Mouse (Mus musculus) limb, embryonic 15.5 days (tissue): Measurements from ENCODE around the gene Trim46. TPM values are rescaled to one million over a fixed set of nuclear protein-coding genes. Genes with fewer than 3 reads are reported as not detected.

Source experiments
- ATAC-seq: fragments of 200-750 bp; cut with Nextera tagmentation; 2 replicates; pipeline ENCODE4 v1.8.0; 2017; ENCODE audit warnings: low read depth, moderate TSS enrichment; ENCODE audit not compliant: insufficient number of reproducible peaks, low FRiP score, low TSS enrichment
- H3K27ac ChIP-seq: fragments of 300-500 bp; sonication (generic); 2 replicates; pipeline ENCODE4 v1.5.1; 2015; ENCODE audit warnings: moderate library complexity, mild to moderate bottlenecking, inconsistent platforms
- H3K27me3 ChIP-seq: fragments of 300-500 bp; sonication (generic); 2 replicates; pipeline ENCODE4 v1.6.1; 2015; ENCODE audit warnings: inconsistent platforms
- H3K36me3 ChIP-seq: fragments of 300-500 bp; sonication (generic); 2 replicates; pipeline ENCODE4 v1.6.1; 2015; ENCODE audit warnings: inconsistent platforms
- H3K4me1 ChIP-seq: fragments of 300-500 bp; sonication (generic); 2 replicates; pipeline ENCODE4 v1.6.1; 2015; ENCODE audit warnings: inconsistent platforms
- H3K4me2 ChIP-seq: fragments of 300-500 bp; sonication (generic); 2 replicates; pipeline ENCODE4 v1.6.1; 2015; ENCODE audit warnings: mild to moderate bottlenecking, inconsistent platforms
- H3K4me3 ChIP-seq: fragments of 300-500 bp; sonication (generic); 2 replicates; pipeline ENCODE4 v1.5.1; 2015; ENCODE audit warnings: mild to moderate bottlenecking, inconsistent platforms
- H3K9ac ChIP-seq: fragments of 300-500 bp; sonication (generic); 2 replicates; pipeline ENCODE4 v1.6.1; 2015; ENCODE audit warnings: inconsistent platforms
- H3K9me3 ChIP-seq: fragments of 300-500 bp; sonication (generic); 2 replicates; pipeline ENCODE4 v1.6.1; 2016; ENCODE audit warnings: inconsistent platforms
- WGBS: fragments of 180-500 bp; shearing (Covaris S2); methylation state at CpG from one replicate; pipeline ENCODE4 v1.1.7; 2015; 5-methylcytosine and 5-hydroxymethylcytosine counted together
- microRNA counts: library from miRNA; unstranded; fragments of <30 nt; microRNA quantifications from one replicate; lab custom pipeline; 2016
- microRNA-seq: library from miRNA; unstranded; fragments of <30 nt; microRNA quantifications from one replicate; pipeline ENCODE4, GENCODE M21; 2016
- polyA plus RNA-seq: library from polyadenylated mRNA; unstranded; fragments of >200 nt; fragmentation: Nextera tagmentation; extraction: Ambion mirVana; gene quantifications from 2 replicates; pipeline ENCODE4 v1.2.1, GENCODE M21; 2015

Gene Trim46
- polyA plus RNA-seq, 1 experiment from 2014 or later = 4.7 TPM

DNA sequence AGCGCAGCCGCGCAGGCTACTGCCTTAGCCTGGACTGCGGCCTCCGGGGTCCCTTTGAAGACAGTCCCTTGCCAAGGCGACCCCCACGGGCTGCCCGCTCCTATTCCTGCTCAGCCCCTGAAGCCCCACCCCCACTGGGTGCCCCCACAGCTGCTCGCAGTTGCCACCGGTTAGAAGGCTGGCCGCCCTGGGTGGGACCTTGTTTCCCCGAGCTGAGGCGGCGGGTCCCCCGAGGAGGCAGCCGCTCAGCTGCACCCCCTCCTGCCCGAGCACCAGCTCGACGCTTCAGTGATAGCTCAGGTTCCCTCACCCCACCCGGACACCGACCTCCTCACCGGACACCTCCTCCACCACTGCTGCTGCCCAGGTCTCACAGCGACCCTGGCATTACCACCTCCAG is 58.9 kb downstream of the Trim46 start:
- peaks cover 30% of the 10 kb centered on the region for H3K4me1 ChIP-seq
- no peaks in the 10 kb centered on the region for H3K27me3 ChIP-seq
- peaks cover 29% of the 10 kb centered on the region for H3K36me3 ChIP-seq
- no peak overlapping the region for H3K9ac ChIP-seq
- H3K27ac ChIP-seq = no peak overlapping the region
- no peaks in the 10 kb centered on the region for H3K9me3 ChIP-seq
- WGBS = 50% methylated on average over 23 of the region's 23 CpGs
- no peak overlapping the region for H3K4me3 ChIP-seq
- no peak overlapping the region for H3K4me2 ChIP-seq
- ATAC-seq = no peak

MicroRNAs within 50 kb of the gene (microRNA counts, 519-probe panel; counts per million panel counts)
- microRNA mmu-miR-92b (lab: Ali Mortazavi, UCI) = not detected

Small RNAs within 50 kb of the gene (microRNA-seq; reads per million reads assigned to microRNA genes)
- 94.5 reads per million, percentile 50 among the genes with 10 or more reads in this experiment for gene Mir92b

Other genes starting within 250 kb of the Trim46 start
- gene Rusc1, start 153.0 kb downstream of the Trim46 start, polyA plus RNA-seq = 29.2 and 31.1 TPM in 2 replicates
- not detected in 2 replicates for gene Gm43738, start 145.2 kb downstream of the Trim46 start, polyA plus RNA-seq
- gene Fdps, start 144.3 kb downstream of the Trim46 start, polyA plus RNA-seq = 253 and 265 TPM in 2 replicates
- 0.20 and 0.23 TPM in 2 replicates for gene Pklr, start 110.2 kb downstream of the Trim46 start, polyA plus RNA-seq
- 1.9 and 2.2 TPM in 2 replicates for gene Hcn3, start 86.1 kb downstream of the Trim46 start, polyA plus RNA-seq
- 23.9 and 25.0 TPM in 2 replicates for gene Clk2, start 81.5 kb downstream of the Trim46 start, polyA plus RNA-seq
- gene Scamp3, start 68.8 kb downstream of the Trim46 start, polyA plus RNA-seq = 101 and 115 TPM in 2 replicates
- gene Fam189b, start 63.2 kb downstream of the Trim46 start, polyA plus RNA-seq = 31.4 and 34.0 TPM in 2 replicates
- 62.5 and 70.9 TPM in 2 replicates for gene Gba, start 43.4 kb downstream of the Trim46 start, polyA plus RNA-seq
- 94.0 and 116 TPM in 2 replicates for gene Thbs3, start 31.1 kb downstream of the Trim46 start, polyA plus RNA-seq
- gene Mtx1, start 19.2 kb downstream of the Trim46 start, polyA plus RNA-seq = 156 and 180 TPM in 2 replicates
- 0.64 and 0.68 TPM in 2 replicates for gene Muc1, start 17.3 kb downstream of the Trim46 start, polyA plus RNA-seq
- gene Krtcap2, start 343 bp downstream of the Trim46 start, polyA plus RNA-seq = 307 and 334 TPM in 2 replicates
- 131 and 161 TPM in 2 replicates for gene Dpm3, start 13.0 kb upstream of the Trim46 start, polyA plus RNA-seq
- gene Slc50a1, start 24.3 kb upstream of the Trim46 start, polyA plus RNA-seq = 91.9 and 92.8 TPM in 2 replicates
- 59.6 and 64.2 TPM in 2 replicates for gene Efna1, start 34.8 kb upstream of the Trim46 start, polyA plus RNA-seq
- gene Efna3, start 76.7 kb upstream of the Trim46 start, polyA plus RNA-seq = 57.9 and 59.2 TPM in 2 replicates
- gene Efna4, start 91.7 kb upstream of the Trim46 start, polyA plus RNA-seq = 30.4 and 34.4 TPM in 2 replicates
- gene Adam15, start 103.7 kb upstream of the Trim46 start, polyA plus RNA-seq = 94.4 and 106 TPM in 2 replicates
- gene Dcst2, start 115.7 kb upstream of the Trim46 start, polyA plus RNA-seq = 0.20 and 0.23 TPM in 2 replicates
- 0.52 and 0.76 TPM in 2 replicates for gene Dcst1, start 118.9 kb upstream of the Trim46 start, polyA plus RNA-seq
- gene Zbtb7b, start 148.5 kb upstream of the Trim46 start, polyA plus RNA-seq = 7.0 and 7.2 TPM in 2 replicates
- gene Lenep, start 156.5 kb upstream of the Trim46 start, polyA plus RNA-seq = not detected in 2 replicates
- 27.1 and 31.0 TPM in 2 replicates for gene Flad1, start 165.6 kb upstream of the Trim46 start, polyA plus RNA-seq
- 340 and 365 TPM in 2 replicates for gene Cks1b, start 172.1 kb upstream of the Trim46 start, polyA plus RNA-seq
- 108 and 112 TPM in 2 replicates for gene Shc1, start 172.1 kb upstream of the Trim46 start, polyA plus RNA-seq
- 37.1 and 43.7 TPM in 2 replicates for gene Pygo2, start 183.9 kb upstream of the Trim46 start, polyA plus RNA-seq
- gene Pbxip1, start 190.4 kb upstream of the Trim46 start, polyA plus RNA-seq = 33.9 and 51.5 TPM in 2 replicates
- gene Pmvk, start 208.2 kb upstream of the Trim46 start, polyA plus RNA-seq = 55.2 and 61.1 TPM in 2 replicates